Mouse (Mus musculus) bone marrow, adult 2 months (tissue): ENCODE results near the gene Fam20b.

Experiments
- CTCF ChIP-seq: fragments of 200-500 bp; IDR thresholded peaks from 2 replicates; pipeline ENCODE4 v1.5.1; 2011; ENCODE audit warnings: low read length, control low read depth; ENCODE audit not compliant: control insufficient read depth, insufficient read depth
- POLR2A ChIP-seq: fragments of 200-500 bp; IDR thresholded peaks from 2 replicates; pipeline ENCODE4 v1.6.1; 2011; ENCODE audit warnings: low read depth, mild to moderate bottlenecking, control low read depth, low read length, borderline replicate concordance; ENCODE audit not compliant: control insufficient read depth

- TF ChIP-seq POLR2A = peak; percentile 43; the same call in 1 of the 2 replicates
- TF ChIP-seq CTCF = no peak
These were observed 468 bp downstream of the Fam20b start for GRCm38 (mm10) chr1:156718286-156718949.
